Mouse (Mus musculus) liver, adult 2 months (tissue): Measurements from ENCODE around the gene Hap1. TPM values are rescaled to one million over a fixed set of nuclear protein-coding genes. Genes with fewer than 3 reads are reported as not detected.

Experiments used
- DNase-seq: peaks from one replicate; pipeline ENCODE4 v3.0.0-alpha.2; 2011; ENCODE audit warnings: low read depth, low spot score; ENCODE audit errors: extremely low read depth
- H3K27ac ChIP-seq: fragments of 200-500 bp; replicated peaks from 2 replicates; pipeline ENCODE4 v1.5.1; 2012; ENCODE audit warnings: low read depth, mild to moderate bottlenecking, control low read depth, inconsistent platforms, low read length; ENCODE audit not compliant: insufficient read depth
- H3K27me3 ChIP-seq: fragments of 200-500 bp; 2 replicates; pipeline ENCODE4 v1.6.1; 2012; ENCODE audit warnings: mild to moderate bottlenecking, moderate library complexity, low read length, inconsistent platforms; ENCODE audit not compliant: control insufficient read depth, insufficient read depth
- H3K36me3 ChIP-seq: fragments of 200-500 bp; 2 replicates; pipeline ENCODE4 v1.6.1; 2012; ENCODE audit warnings: low read length, inconsistent platforms; ENCODE audit not compliant: control insufficient read depth, insufficient read depth
- H3K4me1 ChIP-seq: fragments of 200-500 bp; 2 replicates; pipeline ENCODE4 v1.6.1; 2011; ENCODE audit warnings: low read length; ENCODE audit not compliant: control insufficient read depth, insufficient read depth
- H3K4me3 ChIP-seq: fragments of 200-500 bp; 2 replicates; pipeline ENCODE4 v1.5.1; 2011; ENCODE audit warnings: low read depth, mild to moderate bottlenecking, control low read depth, low read length, moderate library complexity; ENCODE audit not compliant: insufficient read depth
- H3K79me2 ChIP-seq: fragments of 200-500 bp; 2 replicates; pipeline ENCODE4 v1.6.1; 2012; ENCODE audit warnings: inconsistent platforms, mild to moderate bottlenecking, low read length, moderate library complexity; ENCODE audit not compliant: control insufficient read depth, insufficient read depth
- H3K9ac ChIP-seq: fragments of 200-500 bp; 2 replicates; pipeline ENCODE4 v1.6.1; 2012; ENCODE audit warnings: low read depth, mild to moderate bottlenecking, control low read depth, inconsistent platforms, low read length
- CTCF ChIP-seq: fragments of 200-500 bp; IDR thresholded peaks from 2 replicates; pipeline ENCODE4 v1.5.1; 2011; ENCODE audit warnings: low read depth, low read length, control low read depth
- POLR2A ChIP-seq: fragments of 200-500 bp; IDR thresholded peaks from 2 replicates; pipeline ENCODE4 v1.6.1; 2011; ENCODE audit warnings: low read length, control low read depth; ENCODE audit not compliant: insufficient read depth; ENCODE audit errors: extremely low read depth
- WGBS: fragments of 180-500 bp; shearing (Covaris S2); methylation state at CpG from one replicate; pipeline ENCODE4 v1.1.7; 2018; 5-methylcytosine and 5-hydroxymethylcytosine counted together
- polyA plus RNA-seq: library from polyadenylated mRNA; depleted of rRNA; stranded (reverse); fragments of >200 nt; gene quantifications from 2 replicates; pipeline ENCODE4 v1.2.3, GENCODE M21; 2012
- total RNA-seq: library from RNA; depleted of rRNA; stranded (reverse); fragments of >200 nt; gene quantifications from 2 replicates; pipeline ENCODE4 v1.2.3, GENCODE M21; 2014

Gene Hap1
- total and polyA plus RNA-seq, 2 experiments = 0.65 to 1.2 TPM

GRCm38 (mm10) chr11:100387589-100388375 lies 31.9 kb upstream of the Hap1 start:
- H3K27ac ChIP-seq = no peak overlapping the region
- H3K36me3 ChIP-seq = peaks cover 13% of the 10 kb centered on the region; the same call in 1 of the 2 replicates
- peak; percentile 28 for DNase-seq
- 66% methylated on average over 14 of the region's 14 CpGs for WGBS
- no peak for TF ChIP-seq CTCF
- H3K9ac ChIP-seq = no peak overlapping the region
- peaks cover 25% of the 10 kb centered on the region for H3K79me2 ChIP-seq
- H3K27me3 ChIP-seq = no peaks in the 10 kb centered on the region
- no peak overlapping the region for H3K4me3 ChIP-seq
- H3K4me1 ChIP-seq = peaks cover 28% of the 10 kb centered on the region

DNA sequence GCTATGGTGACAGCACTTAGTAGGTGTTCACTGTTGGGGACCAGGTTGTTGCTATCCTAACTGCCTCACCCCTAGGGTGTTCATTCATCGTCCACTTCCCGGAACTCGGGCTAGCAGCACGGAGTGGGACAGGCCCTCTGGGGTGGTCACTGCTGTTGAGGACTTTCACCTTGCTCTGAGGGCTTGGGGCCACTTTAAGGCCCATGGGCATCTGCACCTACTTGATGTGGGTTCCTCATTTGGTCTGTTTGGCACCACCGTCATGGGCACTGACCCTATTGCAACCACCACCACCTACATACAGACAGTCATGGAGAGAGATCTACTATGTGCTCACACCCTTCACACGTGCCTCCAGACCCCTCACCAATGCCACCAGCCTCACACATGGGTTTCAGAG lies 31.2 kb upstream of the Hap1 start:
- no peak overlapping the region for H3K9ac ChIP-seq
- 96% methylated on average over 6 of the region's 6 CpGs for WGBS
- no peak for DNase-seq
- peaks cover 22% of the 10 kb centered on the region for H3K4me1 ChIP-seq
- peaks cover 25% of the 10 kb centered on the region for H3K79me2 ChIP-seq
- H3K36me3 ChIP-seq = peaks cover 14% of the 10 kb centered on the region; the same call in 1 of the 2 replicates
- no peaks in the 10 kb centered on the region for H3K27me3 ChIP-seq
- TF ChIP-seq POLR2A (no peak), CTCF (no peak)
- no peak overlapping the region for H3K4me3 ChIP-seq
- H3K27ac ChIP-seq = no peak overlapping the region

DNA sequence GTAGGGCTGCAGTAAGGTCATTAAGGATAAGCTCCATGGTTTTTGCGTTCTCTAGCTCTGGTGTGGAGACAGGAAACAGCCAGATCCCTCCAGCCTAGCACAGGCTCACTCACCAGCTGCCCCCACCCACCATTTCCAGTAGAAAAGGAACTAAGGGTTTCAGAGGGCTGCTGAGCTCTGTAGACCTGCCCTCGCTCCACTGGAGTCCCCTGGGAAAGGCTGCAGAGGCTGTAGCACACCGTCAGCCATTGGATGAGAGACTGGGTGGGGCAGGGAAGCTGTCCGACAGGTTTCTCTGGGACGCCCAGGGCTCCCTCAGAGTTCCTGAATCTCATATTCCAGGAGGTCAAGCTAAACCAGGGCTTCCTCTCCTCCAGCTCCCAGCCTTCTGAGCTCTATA lies 30.7 kb upstream of the Hap1 start:
- Histone ChIP-seq H3K27me3 (no peaks in the 10 kb centered on the region), H3K79me2 (peaks cover 25% of the 10 kb centered on the region), H3K4me1 (peaks cover 17% of the 10 kb centered on the region), H3K27ac (no peak overlapping the region), H3K36me3 (peaks cover 18% of the 10 kb centered on the region; the same call in 1 of the 2 replicates), H3K4me3 (no peak overlapping the region), H3K9ac (no peak overlapping the region)
- TF ChIP-seq CTCF (no peak), POLR2A (no peak)
- DNase-seq = no peak
- 81% methylated on average over 5 of the region's 5 CpGs for WGBS

- Histone ChIP-seq H3K79me2 (peaks cover 19% of the 10 kb centered on the region), H3K4me3 (no peak overlapping the region), H3K27ac (no peak overlapping the region), H3K36me3 (peaks cover 25% of the 10 kb centered on the region; the same call in 1 of the 2 replicates), H3K27me3 (no peaks in the 10 kb centered on the region), H3K4me1 (peaks cover 5% of the 10 kb centered on the region), H3K9ac (no peak overlapping the region)
- DNase-seq = no peak
- no peak for TF ChIP-seq POLR2A
- TF ChIP-seq CTCF = no peak
- 98% methylated on average over 3 of the region's 3 CpGs for WGBS
Measured at GRCm38 (mm10) chr11:100385016-100385415, 29.1 kb upstream of the Hap1 start.

- TF ChIP-seq POLR2A (no peak), CTCF (no peak)
- H3K36me3 ChIP-seq = peaks cover 34% of the 10 kb centered on the region
- no peak for DNase-seq
- H3K9ac ChIP-seq = no peak overlapping the region
- no peak overlapping the region for H3K27ac ChIP-seq
- peaks cover 5% of the 10 kb centered on the region; the same call in 1 of the 2 replicates for H3K79me2 ChIP-seq
- no peaks in the 10 kb centered on the region for H3K27me3 ChIP-seq
- 93% methylated on average over 6 of the region's 6 CpGs for WGBS
- H3K4me1 ChIP-seq = no peaks in the 10 kb centered on the region
- H3K4me3 ChIP-seq = no peak overlapping the region
Measured at GRCm38 (mm10) chr11:100382682-100383081, 26.8 kb upstream of the Hap1 start.

DNA sequence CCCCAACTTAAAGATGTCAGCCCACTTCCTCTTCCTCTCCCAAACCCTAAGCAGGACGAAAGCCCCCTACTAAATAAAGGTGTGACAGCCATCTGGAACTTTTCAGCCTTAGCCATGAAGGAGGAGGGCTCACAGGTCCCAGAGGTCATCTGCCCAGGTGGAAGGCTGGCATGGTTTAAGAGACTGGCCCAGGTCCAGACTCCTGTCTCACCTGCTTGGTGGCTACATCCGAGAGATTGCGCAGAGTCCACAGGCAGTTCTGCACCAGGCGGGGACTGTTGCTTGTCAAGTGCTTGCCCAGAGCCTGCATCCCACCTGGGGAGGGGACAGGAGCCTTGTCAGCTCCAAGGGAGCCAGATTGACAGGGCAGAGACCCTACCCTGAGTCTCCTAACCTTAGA lies 23.4 kb upstream of the Hap1 start:
- WGBS = 74% methylated on average over 4 of the region's 4 CpGs
- Histone ChIP-seq H3K79me2 (no peaks in the 10 kb centered on the region), H3K4me1 (no peaks in the 10 kb centered on the region), H3K27ac (no peak overlapping the region), H3K4me3 (no peak overlapping the region), H3K27me3 (no peaks in the 10 kb centered on the region), H3K9ac (no peak overlapping the region), H3K36me3 (peaks cover 41% of the 10 kb centered on the region)
- no peak for DNase-seq
- no peak for TF ChIP-seq POLR2A
- TF ChIP-seq CTCF = no peak
